Mouse (Mus musculus) CH12.LX (cell line): ENCODE results near the gene Adh6b. TPM values are rescaled to one million over a fixed set of nuclear protein-coding genes. Genes with fewer than 3 reads are reported as not detected.
"Not testable (repeated sequence)": the region's sequence is repeated elsewhere in the genome, so short reads cannot be mapped to it uniquely, and the experiment has no call there.

ENCODE experiments used
- DNase-seq: peaks from one replicate; pipeline ENCODE4 v3.0.0-alpha.2; 2013; ENCODE audit errors: extremely low read depth
- H3K27ac ChIP-seq: 2 replicates; pipeline ENCODE4 v1.5.1; 2012; ENCODE audit warnings: low read depth, mild to moderate bottlenecking, control low read depth, moderate library complexity; ENCODE audit not compliant: insufficient read depth
- H3K27me3 ChIP-seq: replicated peaks from 2 replicates; pipeline ENCODE3; 2012; ENCODE audit warnings: inconsistent platforms
- H3K36me3 ChIP-seq, 2 experiments: replicated peaks in 1 of 2; 2 replicates each; pipeline versions ENCODE3 to v1.6.1; 2012; ENCODE audit warnings: inconsistent platforms in 1 of 2, low read length in 1 of 2, mild to moderate bottlenecking in 1 of 2, mixed read lengths in 1 of 2, moderate library complexity in 1 of 2; ENCODE audit not compliant: control insufficient read depth in 1 of 2, insufficient read depth in 1 of 2
- H3K4me1 ChIP-seq, 2 experiments: 2 replicates each; pipeline ENCODE4 v1.6.1; 2012; ENCODE audit warnings: inconsistent platforms in 1 of 2, moderate library complexity in 1 of 2; ENCODE audit not compliant: insufficient read depth in 2 of 2, control insufficient read depth in 1 of 2
- H3K4me2 ChIP-seq: 2 replicates; pipeline ENCODE4 v1.6.1; 2012; ENCODE audit warnings: low read depth, mild to moderate bottlenecking, control low read depth; ENCODE audit not compliant: poor library complexity, insufficient read depth, severe bottlenecking
- H3K4me3 ChIP-seq, 3 experiments: fragments of 150-350 bp in 1 of 3; sonication (generic) in 1 of 3; replicated peaks in 1 of 3; 2 replicates each; pipeline versions ENCODE3 to v1.5.1; 2011 to 2012; ENCODE audit warnings: low read depth in 2 of 3, low read length in 2 of 3, mild to moderate bottlenecking in 2 of 3, moderate library complexity in 2 of 3, control low read depth in 1 of 3, improper control_type of control experiment in 1 of 3, inconsistent platforms in 1 of 3, mixed read lengths in 1 of 3; ENCODE audit not compliant: poor library complexity in 1 of 3
- H3K79me2 ChIP-seq: replicated peaks from 2 replicates; pipeline ENCODE4 v1.6.1; 2012; ENCODE audit warnings: mild to moderate bottlenecking, moderate library complexity; ENCODE audit not compliant: control insufficient read depth, poor library complexity, insufficient read depth, severe bottlenecking; ENCODE audit errors: extremely low read depth
- H3K9ac ChIP-seq: 2 replicates; pipeline ENCODE4 v1.6.1; 2012; ENCODE audit warnings: low read depth, mild to moderate bottlenecking, control low read depth, moderate library complexity; ENCODE audit not compliant: insufficient read depth
- H3K9me3 ChIP-seq: replicated peaks from 2 replicates; pipeline ENCODE3; 2012; ENCODE audit warnings: low read length, inconsistent platforms, mixed read lengths
- CHD2 ChIP-seq: IDR thresholded peaks from 2 replicates; pipeline ENCODE4 v1.6.1; 2011; ENCODE audit warnings: low read length, improper control_type of control experiment
- HCFC1 ChIP-seq: IDR thresholded peaks from 2 replicates; pipeline ENCODE4 v1.6.1; 2012; ENCODE audit warnings: low read depth, mild to moderate bottlenecking, inconsistent platforms, low read length, improper control_type of control experiment
- KAT2A ChIP-seq: IDR thresholded peaks from 2 replicates; pipeline ENCODE4 v1.6.1; 2012; ENCODE audit warnings: low read length, improper control_type of control experiment, inconsistent platforms; ENCODE audit not compliant: insufficient replicate concordance
- MAFK ChIP-seq: IDR thresholded peaks from 2 replicates; pipeline ENCODE4 v1.6.1; 2011; ENCODE audit warnings: low read length, improper control_type of control experiment; ENCODE audit not compliant: insufficient replicate concordance
- MAX ChIP-seq: IDR thresholded peaks from 2 replicates; pipeline ENCODE4 v1.6.1; 2011; ENCODE audit warnings: low read length, improper control_type of control experiment
- NELFE ChIP-seq: IDR thresholded peaks from 2 replicates; pipeline ENCODE4 v1.6.1; 2011; ENCODE audit warnings: low read depth, low read length, improper control_type of control experiment
- NRF1 ChIP-seq: IDR thresholded peaks from 2 replicates; pipeline ENCODE4 v1.6.1; 2014; ENCODE audit warnings: low read depth, mild to moderate bottlenecking, inconsistent platforms, low read length, improper control_type of control experiment, moderate library complexity
- PAX5 ChIP-seq: IDR thresholded peaks from 2 replicates; pipeline ENCODE4 v1.6.1; 2012; ENCODE audit warnings: low read length, inconsistent platforms, mixed read lengths
- POLR2AphosphoS2 ChIP-seq: IDR thresholded peaks from 2 replicates; pipeline ENCODE4 v1.6.1; 2011; ENCODE audit warnings: low read depth, low read length, improper control_type of control experiment
- TCF12 ChIP-seq: IDR thresholded peaks from 2 replicates; pipeline ENCODE4 v1.6.1; 2014; ENCODE audit warnings: low read depth, mild to moderate bottlenecking, inconsistent platforms, low read length, improper control_type of control experiment
- ZC3H11A ChIP-seq: IDR thresholded peaks from 2 replicates; pipeline ENCODE4 v1.6.1; 2012; ENCODE audit warnings: low read depth, mild to moderate bottlenecking, inconsistent platforms, low read length, improper control_type of control experiment
- dilution Hi-C: fragments of 300-500 bp; cut with MboI; formaldehyde crosslinking; loops from 2 replicates; pipeline ENCODE4 v1.14.3; 2020; ENCODE audit warnings: low sequenced_read_pairs; ENCODE audit not compliant: extremely low pct_unique_long_range_greater_than_20kb, extremely low pct_ligation_motif_present
- in situ Hi-C: fragments of 300-500 bp; cut with MboI; formaldehyde crosslinking; loops from 3 replicates; pipeline ENCODE4 v1.14.3; 2019; ENCODE audit warnings: low sequenced_read_pairs, low pct_ligation_motif_present, low pct_unique_long_range_greater_than_20kb, mixed read lengths
- polyA plus RNA-seq: library from polyadenylated mRNA; unstranded; fragments of >175 nt; gene quantifications from 2 replicates; pipeline ENCODE4 v1.2.1, GENCODE M21; 2012; ENCODE audit warnings: low read depth; ENCODE audit not compliant: insufficient read length
- total RNA-seq, 2 experiments: library from RNA; depleted of rRNA; stranded (reverse); fragments of 300-350 nt in 1 of 2; fragments of >200 nt in 1 of 2; gene quantifications; 2 replicates each; pipeline ENCODE4 v1.2.3; 2012 to 2014

The Adh6b gene
- total and polyA plus RNA-seq, 3 experiments: not detected

- Histone ChIP-seq H3K27ac (no peak overlapping the region), H3K36me3 (no peaks in the 10 kb centered on the region), H3K4me1 (no peaks in the 10 kb centered on the region), H3K9ac (no peak overlapping the region), H3K9me3 (no peaks in the 10 kb centered on the region), H3K27me3 (no peaks in the 10 kb centered on the region), H3K79me2 (no peaks in the 10 kb centered on the region), H3K4me3 (no peak overlapping the region), H3K4me2 (no peak overlapping the region)
- TF ChIP-seq CHD2: no peak
- no peak for TF ChIP-seq TCF12
- TF ChIP-seq ZC3H11A: no peak
- TF ChIP-seq PAX5: no peak
- TF ChIP-seq NELFE: no peak
- no peak for TF ChIP-seq HCFC1
- no peak for TF ChIP-seq POLR2AphosphoS2
- no peak for TF ChIP-seq MAX
- TF ChIP-seq KAT2A: no peak
- dilution Hi-C loops (no loop called here), in situ Hi-C loops (no loop called here)
- no peak for DNase-seq
Observed at GRCm38 (mm10) chr3:138369546-138369945, 28.0 kb downstream of the Adh6b start.

- H3K9me3 ChIP-seq, in situ Hi-C loops, dilution Hi-C loops, H3K79me2 ChIP-seq, H3K27me3 ChIP-seq, H3K4me1 ChIP-seq, H3K4me2 ChIP-seq, H3K9ac ChIP-seq, H3K4me3 ChIP-seq, H3K27ac ChIP-seq, DNase-seq, H3K36me3 ChIP-seq: not testable (repeated sequence)
Observed at GRCm38 (mm10) chr3:138370289-138370688, 28.7 kb downstream of the Adh6b start.

- no peaks in the 10 kb centered on the region for H3K36me3 ChIP-seq
- H3K27ac ChIP-seq: no peak overlapping the region
- no peak for TF ChIP-seq TCF12
- no peak for TF ChIP-seq NELFE
- TF ChIP-seq NRF1: no peak
- TF ChIP-seq MAFK: no peak
- TF ChIP-seq, all 38 proteins: peak for 0
- dilution Hi-C loops (no loop called here), in situ Hi-C loops (no loop called here)
- Histone ChIP-seq H3K9me3 (no peaks in the 10 kb centered on the region), H3K4me3 (no peak overlapping the region), H3K79me2 (no peaks in the 10 kb centered on the region), H3K4me1 (no peaks in the 10 kb centered on the region), H3K9ac (no peak overlapping the region), H3K27me3 (no peaks in the 10 kb centered on the region), H3K4me2 (no peak overlapping the region)
- DNase-seq: no peak
Observed at GRCm38 (mm10) chr3:138373920-138374319, 32.3 kb downstream of the Adh6b start.
